Mouse (Mus musculus): ENCODE measurements at regions not wholly inside any gene's neighbourhood (a gene's known extent, or its start where the extent isn't known, plus 50 kb on each side); places are given as distances from the start of the nearest gene placed in this dataset.
A peak's percentile ranks its signal among the peaks of the same experiment; 100 is the strongest.

- DNase-seq, result no peak
These were observed 103.3 kb downstream of the Prox1 start for GRCm38 (mm10) chr1:190067181-190067580.

- no peak for DNase-seq
These were observed 104.1 kb downstream of the Prox1 start for GRCm38 (mm10) chr1:190066426-190066825.

GRCm38 (mm10) chr1:190061560-190062295, 108.8 kb downstream of the Prox1 start:
- DNase-seq, result no peak

GRCm38 (mm10) chr1:190059025-190059424, 111.5 kb downstream of the Prox1 start:
- peak in 1 of 2 experiments; percentile 11 for DNase-seq

- DNase-seq, result no peak
These were observed 113.6 kb downstream of the Prox1 start for GRCm38 (mm10) chr1:190056931-190057330.

- no peak for DNase-seq
These were observed 118.6 kb downstream of the Prox1 start for GRCm38 (mm10) chr1:190051903-190052302.

GRCm38 (mm10) chr1:190048521-190049170, 121.9 kb downstream of the Prox1 start:
- no peak for DNase-seq

- no peak for DNase-seq
These were observed 123.3 kb downstream of the Prox1 start for GRCm38 (mm10) chr1:190047201-190047600.

- DNase-seq, result peak; percentile 42 to 46
These were observed 123.6 kb upstream of the Smyd2 start for GRCm38 (mm10) chr1:190045797-190046196.

- peak in 1 of 2 experiments; percentile 29 for DNase-seq
These were observed 121.9 kb upstream of the Smyd2 start for GRCm38 (mm10) chr1:190044036-190044435.

GRCm38 (mm10) chr1:190043156-190043555, 121.0 kb upstream of the Smyd2 start:
- DNase-seq, result peak; percentile 16 to 40

- DNase-seq, result peak; percentile 87 to 92
These were observed 120.0 kb upstream of the Smyd2 start for GRCm38 (mm10) chr1:190042197-190042596.

- DNase-seq, result peak; percentile 33 to 49
These were observed 119.0 kb upstream of the Smyd2 start for GRCm38 (mm10) chr1:190041096-190041706.

- DNase-seq, result peak in 1 of 2 experiments; percentile 48
These were observed 115.9 kb upstream of the Smyd2 start for GRCm38 (mm10) chr1:190038046-190038445.

GRCm38 (mm10) chr1:190036726-190037125, 114.6 kb upstream of the Smyd2 start:
- no peak for DNase-seq

GRCm38 (mm10) chr1:190035935-190036334, 113.8 kb upstream of the Smyd2 start:
- DNase-seq, result no peak

- no peak for DNase-seq
These were observed 111.9 kb upstream of the Smyd2 start for GRCm38 (mm10) chr1:190034091-190034490.

- no peak for DNase-seq
These were observed 105.4 kb upstream of the Smyd2 start for GRCm38 (mm10) chr1:190027536-190027935.

- DNase-seq, result no peak
These were observed 87.3 kb upstream of the Smyd2 start for GRCm38 (mm10) chr1:190009466-190009865.

- DNase-seq, result no peak
These were observed 85.1 kb upstream of the Smyd2 start for GRCm38 (mm10) chr1:190007271-190007670.

GRCm38 (mm10) chr1:190001084-190001483, 78.9 kb upstream of the Smyd2 start:
- no peak for DNase-seq

- DNase-seq, result no peak
These were observed 71.5 kb upstream of the Smyd2 start for GRCm38 (mm10) chr1:189993706-189994105.

- peak; percentile 47 to 49 for DNase-seq
These were observed 71.1 kb upstream of the Smyd2 start for GRCm38 (mm10) chr1:189993221-189993620.

- DNase-seq, result no peak
These were observed 68.9 kb upstream of the Smyd2 start for GRCm38 (mm10) chr1:189991089-189991488.

All from kidney, postnatal 25 days (tissue).